Mouse (Mus musculus) forebrain, embryonic 16.5 days (tissue): ENCODE data around the gene Npat. TPM values are rescaled to one million over a fixed set of nuclear protein-coding genes. Genes with fewer than 3 reads are reported as not detected.

Experiments
- ATAC-seq: fragments of 200-750 bp; cut with Nextera tagmentation; 2 replicates; pipeline ENCODE4 v1.8.0; 2017; ENCODE audit warnings: mild to moderate bottlenecking, moderate library complexity
- H3K27ac ChIP-seq: fragments of 300-500 bp; sonication (generic); 2 replicates; pipeline ENCODE4 v1.5.1; 2014; ENCODE audit warnings: low read length, control low read depth
- H3K27me3 ChIP-seq: fragments of 300-500 bp; sonication (generic); replicated peaks from 2 replicates; pipeline ENCODE4 v1.6.1; 2014; ENCODE audit warnings: low read length; ENCODE audit not compliant: control insufficient read depth, insufficient read depth
- H3K36me3 ChIP-seq: fragments of 300-500 bp; sonication (generic); 2 replicates; pipeline ENCODE4 v1.6.1; 2014; ENCODE audit not compliant: control insufficient read depth, insufficient read depth
- H3K4me1 ChIP-seq: fragments of 300-500 bp; sonication (generic); replicated peaks from 2 replicates; pipeline ENCODE4 v1.6.1; 2014; ENCODE audit warnings: low read length; ENCODE audit not compliant: control insufficient read depth, insufficient read depth
- H3K4me2 ChIP-seq: fragments of 300-500 bp; sonication (generic); 2 replicates; pipeline ENCODE4 v1.6.1; 2014; ENCODE audit warnings: mild to moderate bottlenecking, low read length, control low read depth
- H3K4me3 ChIP-seq: fragments of 300-500 bp; sonication (generic); replicated peaks from 2 replicates; pipeline ENCODE4 v1.5.1; 2014; ENCODE audit warnings: mild to moderate bottlenecking, low read length, control low read depth
- H3K9ac ChIP-seq: fragments of 300-500 bp; sonication (generic); replicated peaks from 2 replicates; pipeline ENCODE4 v1.6.1; 2014; ENCODE audit warnings: low read depth, low read length, control low read depth
- H3K9me3 ChIP-seq: fragments of 300-500 bp; sonication (generic); 2 replicates; pipeline ENCODE4 v1.6.1; 2016; ENCODE audit warnings: low read length; ENCODE audit not compliant: control insufficient read depth
- WGBS: fragments of 180-500 bp; shearing (Covaris S2); extraction: QIAGEN DNeasy Blood & Tissue Kit; methylation state at CpG from one replicate; pipeline ENCODE4 v1.1.7; 2014; 5-methylcytosine and 5-hydroxymethylcytosine counted together
- polyA plus RNA-seq: library from polyadenylated mRNA; unstranded; fragments of >200 nt; fragmentation: Nextera tagmentation; extraction: Ambion mirVana; gene quantifications from 2 replicates; pipeline ENCODE4 v1.2.1, GENCODE M21; 2015

Npat gene
- 12.1 and 14.1 TPM in 2 replicates for polyA plus RNA-seq

DNA sequence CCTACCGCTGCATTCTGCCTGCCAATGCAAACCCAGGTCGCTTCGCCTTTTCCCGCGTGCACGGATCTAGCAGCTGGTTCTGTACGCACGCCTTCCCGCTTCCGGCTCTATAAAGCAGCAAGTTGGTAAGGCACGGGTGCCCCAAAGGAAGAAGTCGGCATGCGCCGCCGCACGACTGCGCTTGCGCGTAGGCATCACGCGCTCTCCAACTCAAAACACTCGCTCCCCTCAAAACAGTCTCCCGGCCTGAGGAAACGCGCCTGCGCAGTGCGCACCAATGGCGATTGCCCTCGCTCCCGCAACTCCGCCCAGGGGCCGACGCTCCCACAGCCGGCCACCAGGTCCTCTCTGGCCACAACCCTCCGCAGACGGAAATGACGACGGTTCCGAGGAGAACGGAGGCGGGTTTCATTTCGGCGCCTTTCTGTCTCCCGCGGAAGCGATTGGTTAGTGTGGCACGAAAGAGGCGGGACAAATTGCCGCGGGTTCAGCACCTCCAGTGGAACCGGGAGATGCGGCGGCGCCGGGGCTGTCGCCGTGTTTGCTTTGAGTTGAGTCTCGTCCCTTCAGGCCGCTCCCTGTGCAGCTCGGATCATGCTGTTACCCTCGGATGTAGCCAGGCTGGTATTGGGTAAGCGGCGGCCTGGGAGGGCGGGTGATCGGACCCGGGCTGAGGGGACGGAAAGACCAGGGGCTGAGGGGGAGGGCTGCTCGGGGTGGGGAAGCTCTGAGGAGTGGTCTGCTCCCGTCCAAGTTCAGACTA lies at the start of gene Npat, which contains the start of gene Atm:
TSS of gene Npat (plus strand) at position 490 of the 763 bp plus-strand sequence.
TSS of gene Atm (minus strand) at position 183 of the 763 bp plus-strand sequence.
- Histone ChIP-seq H3K4me3 (peak within 1 kb of the TSS; percentile 87), H3K4me1 (peaks cover 20% of the 10 kb centered on the region), H3K9me3 (no peaks in the 10 kb centered on the region), H3K36me3 (peaks cover 2% of the 10 kb centered on the region; the same call in 1 of the 2 replicates), H3K27me3 (no peaks in the 10 kb centered on the region), H3K9ac (peak within 1 kb of the TSS; percentile 83), H3K27ac (peak within 1 kb of the TSS; percentile 91), H3K4me2 (peak within 1 kb of the TSS; percentile 98)
- under 1% methylated on average over 69 of the region's 69 CpGs for WGBS
- ATAC-seq, result peak; percentile 99

DNA sequence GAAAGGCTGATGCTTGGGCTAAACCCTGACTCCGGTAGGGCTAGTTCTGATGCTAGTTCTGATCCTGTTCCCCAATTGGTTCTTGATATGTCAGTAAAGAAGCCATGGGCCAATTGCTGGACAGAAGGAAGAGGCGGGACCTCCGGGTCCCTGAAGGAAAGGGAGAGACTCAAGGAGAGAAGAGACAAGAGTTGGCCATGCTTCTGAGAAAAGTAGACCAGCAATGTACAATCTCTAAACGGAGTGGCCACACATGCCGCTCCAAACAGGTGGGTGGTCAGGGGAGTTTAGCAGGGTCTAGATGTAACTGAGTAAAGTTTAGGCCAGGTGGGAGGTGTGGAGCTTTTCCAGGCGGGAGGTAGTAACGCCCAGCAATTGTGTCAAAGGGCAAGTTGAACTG lies 28.8 kb upstream of the Npat start:
- H3K27me3 ChIP-seq, result no peaks in the 10 kb centered on the region
- H3K36me3 ChIP-seq, result peaks cover 2% of the 10 kb centered on the region
- no peak overlapping the region for H3K4me3 ChIP-seq
- H3K9ac ChIP-seq, result no peak overlapping the region
- 88% methylated on average over 7 of the region's 7 CpGs for WGBS
- no peaks in the 10 kb centered on the region for H3K9me3 ChIP-seq
- H3K4me2 ChIP-seq, result no peak overlapping the region
- ATAC-seq, result no peak
- H3K4me1 ChIP-seq, result no peaks in the 10 kb centered on the region
- no peak overlapping the region for H3K27ac ChIP-seq

DNA sequence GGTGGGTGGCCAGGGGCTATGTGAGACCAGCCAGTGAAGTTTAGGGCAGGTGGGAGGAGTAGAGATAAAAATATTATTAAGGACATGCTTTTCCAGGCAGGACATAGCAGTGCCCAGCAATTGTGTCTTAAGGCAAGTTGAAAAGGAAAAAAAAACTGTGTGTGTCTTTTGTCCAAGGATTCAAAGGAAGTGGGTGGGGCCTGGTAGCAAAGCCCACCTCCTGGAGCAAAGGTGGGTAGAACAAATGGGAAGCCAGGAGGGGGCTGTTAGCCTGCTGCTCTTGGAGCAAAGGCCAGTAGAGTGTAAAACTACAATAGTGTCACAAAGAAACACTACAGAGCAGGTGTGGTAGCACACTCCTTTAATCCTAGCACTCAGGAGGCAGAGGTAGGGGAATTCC lies 22.8 kb upstream of the Npat start:
- Histone ChIP-seq H3K4me1 (no peaks in the 10 kb centered on the region), H3K4me2 (no peak overlapping the region), H3K36me3 (no peaks in the 10 kb centered on the region), H3K9ac (no peak overlapping the region), H3K4me3 (no peak overlapping the region), H3K9me3 (no peaks in the 10 kb centered on the region), H3K27me3 (no peaks in the 10 kb centered on the region), H3K27ac (no peak overlapping the region)
- ATAC-seq, result no peak

DNA sequence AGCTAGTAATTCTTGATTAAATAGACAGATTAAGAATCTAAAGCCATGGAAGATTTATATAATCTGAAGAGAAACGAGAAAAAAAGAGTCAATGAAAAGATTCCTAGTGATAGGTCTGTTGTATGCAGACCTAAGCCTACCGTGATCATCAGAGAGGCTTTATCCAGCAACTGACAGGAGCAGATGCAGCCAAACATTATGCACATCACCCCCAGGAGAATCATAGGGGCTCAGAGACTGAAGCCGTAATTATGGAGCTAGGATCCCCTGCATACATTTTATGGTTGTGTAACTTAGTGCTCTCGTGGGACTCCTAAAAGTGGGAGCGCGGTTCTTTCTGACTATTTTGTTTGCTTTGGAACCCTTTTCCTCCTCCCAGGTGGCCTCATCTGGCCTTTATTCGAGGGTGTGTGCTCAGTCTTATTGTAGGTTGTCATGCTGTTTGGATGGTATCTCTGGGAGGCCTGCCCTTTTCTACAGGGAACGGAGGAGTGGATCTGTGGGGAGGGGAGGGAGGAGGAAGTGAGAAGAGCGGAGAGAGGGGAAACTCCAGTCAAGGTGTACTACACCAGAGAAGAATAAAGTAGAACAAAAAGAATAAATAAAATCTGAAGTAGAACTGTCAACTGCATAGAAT lies 19.4 kb upstream of the Npat start:
- Histone ChIP-seq H3K4me1 (no peaks in the 10 kb centered on the region), H3K4me2 (no peak overlapping the region), H3K9ac (no peak overlapping the region), H3K36me3 (0 out of 2 replicates have a peak, but pooled peaks cover 2% of the 10 kb centered on the region), H3K4me3 (no peak overlapping the region), H3K9me3 (no peaks in the 10 kb centered on the region), H3K27ac (no peak overlapping the region), H3K27me3 (no peaks in the 10 kb centered on the region)
- ATAC-seq, result no peak
- 79% methylated on average over 9 of the region's 9 CpGs for WGBS

DNA sequence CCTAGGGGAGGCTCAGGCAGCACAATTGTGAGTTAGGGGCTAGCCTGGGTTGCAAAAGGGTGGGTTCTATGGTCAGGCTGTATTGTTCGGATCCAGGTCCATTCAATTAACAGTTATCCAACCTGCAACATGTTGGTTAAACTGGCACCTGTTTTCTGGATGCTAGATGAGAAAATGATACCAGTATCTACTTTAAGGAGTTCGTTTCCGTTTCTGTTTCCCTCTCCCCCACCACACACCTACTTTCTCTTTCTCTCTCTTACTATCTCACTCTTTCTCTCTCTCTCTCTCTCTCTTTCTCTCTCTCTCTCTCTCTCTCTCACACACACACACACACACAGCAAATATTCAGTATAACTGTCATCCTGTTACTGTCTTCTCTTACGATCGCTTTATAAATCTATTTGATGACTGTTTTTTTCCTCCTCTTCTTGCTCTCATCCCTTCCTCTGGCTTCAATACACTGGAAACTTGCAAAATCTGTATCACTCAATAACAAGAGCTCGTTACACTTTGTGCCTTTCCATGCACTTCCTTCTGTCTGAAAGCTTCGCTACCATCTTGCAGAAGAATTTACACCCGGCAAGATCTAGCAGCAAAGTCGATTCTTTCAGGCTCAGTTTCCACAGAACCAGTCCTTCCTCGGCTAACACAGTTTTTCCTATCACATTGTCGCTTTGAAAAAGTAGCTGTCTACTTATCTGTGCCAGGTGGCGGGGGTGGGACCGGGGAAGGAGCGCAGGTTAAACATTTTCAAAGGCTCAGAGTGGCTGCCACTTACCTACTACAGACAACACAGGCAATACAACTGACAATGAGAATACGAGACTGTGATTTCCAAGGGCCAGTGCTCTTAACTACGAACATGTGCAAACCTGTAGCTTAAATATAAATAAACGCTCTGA lies 1.2 kb upstream of the Npat start:
- peaks cover 20% of the 10 kb centered on the region for H3K4me1 ChIP-seq
- H3K4me2 ChIP-seq, result peak overlapping the region; percentile 94
- no peaks in the 10 kb centered on the region for H3K27me3 ChIP-seq
- peak overlapping the region; percentile 50 for H3K9ac ChIP-seq
- H3K9me3 ChIP-seq, result no peaks in the 10 kb centered on the region
- H3K36me3 ChIP-seq, result peaks cover 2% of the 10 kb centered on the region; the same call in 1 of the 2 replicates
- ATAC-seq, result no peak
- H3K4me3 ChIP-seq, result peak overlapping the region; percentile 87
- 14% methylated on average over 17 of the region's 17 CpGs for WGBS
- peak overlapping the region; percentile 41; the same call in 1 of the 2 replicates for H3K27ac ChIP-seq

DNA sequence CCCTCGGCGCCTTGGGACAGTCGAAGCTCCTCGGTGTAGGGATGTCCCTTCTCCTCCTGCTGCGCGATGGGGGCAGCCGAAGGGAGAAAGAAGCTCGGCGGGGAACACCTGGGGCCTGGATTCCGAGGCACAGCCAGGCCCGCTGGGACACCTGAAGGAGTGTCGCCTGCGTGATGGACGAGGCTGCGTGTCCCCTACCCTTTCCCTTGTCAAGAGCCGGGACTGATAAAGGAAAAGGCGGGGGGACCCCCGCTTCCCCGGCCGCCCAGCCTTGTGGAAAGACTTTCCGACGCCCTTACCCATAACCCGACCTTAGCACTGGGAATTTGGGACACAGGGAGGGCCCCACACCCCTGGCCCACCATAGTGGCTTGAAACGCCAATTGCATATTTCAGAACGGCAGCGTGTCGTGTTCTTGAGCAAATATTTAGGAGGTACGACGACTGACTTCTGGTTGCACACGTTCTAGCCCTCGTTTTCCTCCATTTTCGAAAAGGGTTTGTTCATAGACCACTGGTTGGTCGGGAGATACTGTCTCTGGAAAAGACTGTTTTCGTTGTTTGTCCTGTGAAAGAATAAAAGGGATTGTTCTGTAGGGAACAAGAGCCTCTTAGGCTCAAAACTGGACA lies 604 bp downstream of the Npat start:
- no peak for ATAC-seq
- H3K27ac ChIP-seq, result peak overlapping the region; percentile 91
- no peaks in the 10 kb centered on the region for H3K9me3 ChIP-seq
- under 1% methylated on average over 31 of the region's 34 CpGs for WGBS
- peak overlapping the region; percentile 83 for H3K9ac ChIP-seq
- H3K4me3 ChIP-seq, result peak overlapping the region; percentile 87
- H3K4me2 ChIP-seq, result peak overlapping the region; percentile 98
- H3K4me1 ChIP-seq, result peaks cover 20% of the 10 kb centered on the region
- peaks cover 2% of the 10 kb centered on the region; the same call in 1 of the 2 replicates for H3K36me3 ChIP-seq
- no peaks in the 10 kb centered on the region for H3K27me3 ChIP-seq

DNA sequence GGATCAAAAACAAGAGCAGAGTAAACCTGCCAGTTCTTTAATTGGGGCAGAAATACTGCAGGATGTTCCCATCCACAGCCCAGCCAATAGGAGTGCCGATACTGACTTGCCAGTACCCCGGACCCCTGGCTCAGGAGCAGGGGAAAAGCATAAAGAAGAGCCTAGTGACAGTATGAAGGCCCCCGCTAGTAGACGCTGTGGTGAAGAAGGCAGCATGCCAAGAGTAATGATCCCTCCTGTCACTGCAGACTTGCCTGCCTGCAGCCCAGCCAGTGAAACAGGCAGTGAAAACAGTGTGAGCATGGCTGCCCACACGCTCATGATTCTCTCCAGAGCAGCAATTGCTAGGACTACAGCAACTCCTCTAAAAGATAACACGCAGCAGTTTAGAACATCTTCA lies 33.8 kb downstream of the Npat start:
- H3K4me2 ChIP-seq, result no peak overlapping the region
- H3K36me3 ChIP-seq, result peaks cover 30% of the 10 kb centered on the region
- H3K27me3 ChIP-seq, result no peaks in the 10 kb centered on the region
- no peaks in the 10 kb centered on the region for H3K9me3 ChIP-seq
- H3K27ac ChIP-seq, result no peak overlapping the region
- no peaks in the 10 kb centered on the region for H3K4me1 ChIP-seq
- WGBS, result 68% methylated on average over 6 of the region's 6 CpGs
- no peak overlapping the region for H3K4me3 ChIP-seq
- no peak for ATAC-seq
- H3K9ac ChIP-seq, result no peak overlapping the region

DNA sequence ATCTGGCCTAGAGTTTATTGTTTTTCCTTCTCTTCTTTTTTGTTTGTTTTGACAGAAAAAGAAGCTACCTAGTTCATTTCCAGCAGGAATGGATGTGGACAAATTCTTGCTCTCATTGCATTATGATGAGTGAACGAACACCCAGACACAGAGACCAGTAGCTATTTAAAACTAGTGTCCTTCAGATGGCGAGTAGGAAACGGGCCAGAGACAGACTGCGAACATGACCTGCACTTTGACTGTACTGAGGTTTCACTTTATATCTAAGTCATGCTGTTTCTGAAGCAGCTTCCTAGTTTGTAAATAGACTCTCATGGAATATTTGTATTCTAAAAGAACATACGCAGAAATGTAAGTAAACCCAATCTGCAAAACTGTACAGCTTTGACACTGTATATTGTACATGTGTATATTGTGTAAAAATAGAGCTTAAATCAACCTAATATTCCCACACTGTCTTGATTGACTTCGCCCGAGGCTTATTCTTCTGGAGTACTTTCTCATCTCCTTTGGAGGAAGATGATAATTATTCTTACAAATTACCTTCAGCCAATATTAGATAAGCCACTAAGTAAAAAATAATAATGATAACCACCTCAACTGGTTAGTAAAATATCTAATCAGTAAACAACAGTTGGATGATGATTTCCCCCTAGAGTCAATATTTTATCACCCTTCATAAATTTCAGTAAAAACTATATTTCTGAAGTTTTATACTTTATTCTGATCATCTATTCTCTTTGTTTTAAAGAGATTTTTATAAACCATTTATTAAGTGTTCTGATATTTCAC lies 35.9 kb downstream of the Npat start:
- Histone ChIP-seq H3K36me3 (peaks cover 23% of the 10 kb centered on the region), H3K27me3 (no peaks in the 10 kb centered on the region), H3K27ac (no peak overlapping the region), H3K4me3 (no peak overlapping the region), H3K9ac (no peak overlapping the region), H3K9me3 (no peaks in the 10 kb centered on the region), H3K4me1 (no peaks in the 10 kb centered on the region), H3K4me2 (no peak overlapping the region)
- 97% methylated on average over 7 of the region's 7 CpGs for WGBS
- ATAC-seq, result no peak
